Mouse (Mus musculus) ES-E14 (cell line): ENCODE data around the gene Cntnap2.

Experiments
- HCFC1 ChIP-seq: IDR thresholded peaks from 2 replicates; pipeline ENCODE4 v1.6.1; 2012; ENCODE audit warnings: low read length, inconsistent platforms, borderline replicate concordance; ENCODE audit not compliant: insufficient read depth
- MAFK ChIP-seq: IDR thresholded peaks from 2 replicates; pipeline ENCODE4 v1.6.1; 2014; ENCODE audit warnings: mild to moderate bottlenecking, low read depth, low read length, inconsistent platforms; ENCODE audit not compliant: insufficient read depth
- ZC3H11A ChIP-seq: IDR thresholded peaks from 2 replicates; pipeline ENCODE4 v1.6.1; 2012; ENCODE audit warnings: low read depth, mild to moderate bottlenecking, inconsistent platforms, low read length, borderline replicate concordance
- ZNF384 ChIP-seq: IDR thresholded peaks from 2 replicates; pipeline ENCODE4 v1.6.1; 2012; ENCODE audit warnings: low read depth, low read length, inconsistent platforms

- TF ChIP-seq ZC3H11A (no peak), MAFK (no peak), ZNF384 (no peak), HCFC1 (no peak)
Observed at GRCm38 (mm10) chr6:45088304-45088703, 29.1 kb downstream of the Cntnap2 start.
